Mouse (Mus musculus): ENCODE measurements around the gene Btbd3. TPM values are rescaled to one million over a fixed set of nuclear protein-coding genes. Genes with fewer than 3 reads are reported as not detected.

Btbd3 gene
- polyA plus RNA-seq, 1 experiment from 2014 or later = 19.6 TPM

DNA sequence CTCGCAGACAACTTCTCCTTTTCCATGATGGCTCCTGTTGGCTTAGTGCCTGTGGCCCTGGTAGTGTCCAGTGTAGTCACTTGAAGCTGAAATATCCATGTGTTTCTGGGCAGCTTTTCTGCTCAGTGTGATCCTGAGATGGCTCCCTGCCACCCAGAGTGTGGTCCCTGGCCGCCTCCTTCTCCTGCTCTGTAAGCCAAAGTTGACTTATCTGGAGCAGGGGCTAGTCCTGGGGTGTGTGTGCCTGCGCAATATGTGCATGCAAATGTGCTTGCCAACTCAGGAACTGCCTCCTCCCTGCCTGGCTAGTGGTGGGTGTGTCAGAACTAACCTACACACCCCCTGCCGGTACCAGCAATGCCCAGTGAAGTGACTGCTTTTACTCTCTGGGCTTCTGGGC, 29.4 kb downstream of the Btbd3 start:
- Histone ChIP-seq H3K36me3 (ENCODE audit: control insufficient read depth, insufficient read depth, low read length) (peaks cover 6% of the 10 kb centered on the region), H3K9ac (ENCODE audit: low read length) (no peak overlapping the region), H3K27ac (ENCODE audit: low read depth, low read length) (no peak overlapping the region), H3K9me3 (ENCODE audit: control insufficient read depth, low read length) (no peaks in the 10 kb centered on the region), H3K4me3 (ENCODE audit: low read depth, low read length) (no peak overlapping the region), H3K4me1 (ENCODE audit: control insufficient read depth, insufficient read depth, low read length) (no peaks in the 10 kb centered on the region), H3K27me3 (ENCODE audit: control insufficient read depth, insufficient read depth, low read length) (no peaks in the 10 kb centered on the region), H3K4me2 (ENCODE audit: low read depth) (no peak overlapping the region)
- DNase-seq (ENCODE audit: low spot score) (no peak), ATAC-seq (ENCODE audit: insufficient read depth, low FRiP score, low TSS enrichment) (no peak)
- WGBS = 93% methylated on average over 4 of the region's 4 CpGs

DNA sequence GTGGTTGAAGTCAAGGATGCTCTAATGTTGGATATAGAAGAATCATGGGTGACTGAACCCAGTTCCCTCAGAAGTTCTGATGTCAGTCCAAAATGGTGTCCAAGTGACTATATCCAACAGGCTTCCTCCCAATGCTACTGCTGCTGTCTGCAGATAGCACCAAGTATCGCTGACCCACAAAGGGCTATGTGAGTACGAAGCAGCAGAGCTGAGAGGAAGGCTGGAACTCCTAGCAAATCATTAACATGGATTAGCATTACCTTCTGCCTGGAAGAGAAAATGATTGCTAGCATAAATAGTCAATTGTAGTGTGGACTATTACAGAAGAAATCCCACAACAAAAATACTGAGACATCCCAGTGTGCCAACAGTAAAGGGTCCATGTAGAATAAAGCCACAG, 33.8 kb downstream of the Btbd3 start:
- Histone ChIP-seq H3K9ac (ENCODE audit: low read length) (no peak overlapping the region), H3K4me2 (ENCODE audit: low read depth) (no peak overlapping the region), H3K4me1 (ENCODE audit: control insufficient read depth, insufficient read depth, low read length) (no peaks in the 10 kb centered on the region), H3K36me3 (ENCODE audit: control insufficient read depth, insufficient read depth, low read length) (peaks cover 2% of the 10 kb centered on the region; the same call in 1 of the 2 replicates), H3K4me3 (ENCODE audit: low read depth, low read length) (no peak overlapping the region), H3K9me3 (ENCODE audit: control insufficient read depth, low read length) (no peaks in the 10 kb centered on the region), H3K27me3 (ENCODE audit: control insufficient read depth, insufficient read depth, low read length) (no peaks in the 10 kb centered on the region), H3K27ac (ENCODE audit: low read depth, low read length) (no peak overlapping the region)
- DNase-seq (ENCODE audit: low spot score) = no peak
- no peak for ATAC-seq (ENCODE audit: insufficient read depth, low FRiP score, low TSS enrichment)
- 80% methylated on average over 2 of the region's 2 CpGs for WGBS

DNA sequence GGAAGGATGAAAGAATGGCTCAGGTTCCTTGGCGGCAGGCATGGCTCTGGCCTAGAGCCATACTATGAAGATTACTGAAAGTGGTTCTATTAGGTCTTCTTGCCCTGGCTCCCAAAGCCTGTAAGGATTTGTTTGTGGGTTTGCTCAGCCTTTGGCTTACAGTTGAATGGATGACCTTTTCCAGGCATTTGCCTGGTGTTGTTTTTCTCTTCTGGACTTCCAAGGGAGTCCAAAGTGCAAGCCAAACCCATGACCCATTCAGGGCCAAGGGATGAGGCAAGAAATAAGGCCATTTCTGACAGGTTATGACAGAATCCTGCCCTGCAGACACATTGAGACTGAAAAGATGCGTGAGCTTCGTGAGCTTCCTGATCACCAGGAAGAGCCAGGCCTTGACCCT, 37.9 kb downstream of the Btbd3 start:
- H3K9ac ChIP-seq (ENCODE audit: low read length) = no peak overlapping the region
- no peaks in the 10 kb centered on the region for H3K27me3 ChIP-seq (ENCODE audit: control insufficient read depth, insufficient read depth, low read length)
- DNase-seq (ENCODE audit: low spot score) (no peak), ATAC-seq (ENCODE audit: insufficient read depth, low FRiP score, low TSS enrichment) (no peak)
- H3K4me2 ChIP-seq (ENCODE audit: low read depth) = no peak overlapping the region
- no peak overlapping the region for H3K27ac ChIP-seq (ENCODE audit: low read depth, low read length)
- H3K4me1 ChIP-seq (ENCODE audit: control insufficient read depth, insufficient read depth, low read length) = no peaks in the 10 kb centered on the region
- 89% methylated on average over 3 of the region's 3 CpGs for WGBS
- no peaks in the 10 kb centered on the region for H3K36me3 ChIP-seq (ENCODE audit: control insufficient read depth, insufficient read depth, low read length)
- no peak overlapping the region for H3K4me3 ChIP-seq (ENCODE audit: low read depth, low read length)
- H3K9me3 ChIP-seq (ENCODE audit: control insufficient read depth, low read length) = no peaks in the 10 kb centered on the region

DNA sequence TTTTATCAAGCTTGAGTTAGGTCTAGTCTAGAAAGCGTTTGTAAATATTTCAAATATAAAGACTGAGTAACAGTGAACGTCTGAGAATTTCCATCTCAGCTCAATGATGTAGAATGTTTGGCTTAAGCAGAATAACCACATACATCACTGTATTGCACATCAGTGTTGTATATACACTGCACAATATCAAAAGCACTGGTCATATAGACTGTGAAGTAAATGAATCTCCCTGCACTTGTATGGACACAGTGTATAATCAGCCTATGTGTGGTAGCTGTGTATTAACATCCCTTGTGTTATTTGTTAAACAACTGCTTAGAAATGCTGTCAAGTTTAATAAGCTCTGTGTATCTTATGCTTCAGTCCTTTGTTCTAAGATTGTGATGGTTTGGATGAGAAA, 49.9 kb downstream of the Btbd3 start:
- Histone ChIP-seq H3K4me3 (ENCODE audit: low read depth, low read length) (no peak overlapping the region), H3K9me3 (ENCODE audit: control insufficient read depth, low read length) (no peaks in the 10 kb centered on the region), H3K27ac (ENCODE audit: low read depth, low read length) (no peak overlapping the region), H3K36me3 (ENCODE audit: control insufficient read depth, insufficient read depth, low read length) (no peaks in the 10 kb centered on the region), H3K27me3 (ENCODE audit: control insufficient read depth, insufficient read depth, low read length) (no peaks in the 10 kb centered on the region), H3K9ac (ENCODE audit: low read length) (no peak overlapping the region), H3K4me2 (ENCODE audit: low read depth) (no peak overlapping the region), H3K4me1 (ENCODE audit: control insufficient read depth, insufficient read depth, low read length) (no peaks in the 10 kb centered on the region)
- WGBS = 91% methylated on average over 2 of the region's 2 CpGs
- DNase-seq (ENCODE audit: low spot score) = no peak
- ATAC-seq (ENCODE audit: insufficient read depth, low FRiP score, low TSS enrichment) = no peak

DNA sequence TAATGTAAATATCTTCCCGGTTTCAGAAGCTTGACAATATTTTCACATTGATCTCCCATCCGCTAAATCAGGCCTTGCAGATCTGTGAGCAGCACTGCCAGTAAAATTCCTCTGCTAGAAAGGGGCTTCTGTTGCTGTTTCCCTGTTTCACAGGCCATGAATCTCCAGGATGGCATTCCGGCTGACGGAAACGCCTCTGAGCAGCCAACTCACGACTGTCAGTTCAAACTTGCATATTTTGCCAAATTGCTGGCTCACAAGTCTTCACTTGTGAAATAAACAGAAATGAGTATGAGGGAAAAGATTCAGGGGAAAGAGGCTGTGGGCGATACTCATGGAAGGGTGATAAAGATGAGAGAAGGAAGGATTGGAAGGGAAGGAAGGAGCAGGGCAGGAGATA, 59.3 kb downstream of the Btbd3 start:
- DNase-seq (ENCODE audit: low spot score) = no peak
- no peak overlapping the region for H3K9ac ChIP-seq (ENCODE audit: low read length)
- H3K36me3 ChIP-seq (ENCODE audit: control insufficient read depth, insufficient read depth, low read length) = no peaks in the 10 kb centered on the region
- H3K9me3 ChIP-seq (ENCODE audit: control insufficient read depth, low read length) = no peaks in the 10 kb centered on the region
- no peak overlapping the region for H3K4me2 ChIP-seq (ENCODE audit: low read depth)
- no peak overlapping the region for H3K4me3 ChIP-seq (ENCODE audit: low read depth, low read length)
- H3K4me1 ChIP-seq (ENCODE audit: control insufficient read depth, insufficient read depth, low read length) = no peaks in the 10 kb centered on the region
- 71% methylated on average over 7 of the region's 7 CpGs for WGBS
- H3K27me3 ChIP-seq (ENCODE audit: control insufficient read depth, insufficient read depth, low read length) = no peaks in the 10 kb centered on the region
- no peak overlapping the region for H3K27ac ChIP-seq (ENCODE audit: low read depth, low read length)
- no peak for ATAC-seq (ENCODE audit: insufficient read depth, low FRiP score, low TSS enrichment)

DNA sequence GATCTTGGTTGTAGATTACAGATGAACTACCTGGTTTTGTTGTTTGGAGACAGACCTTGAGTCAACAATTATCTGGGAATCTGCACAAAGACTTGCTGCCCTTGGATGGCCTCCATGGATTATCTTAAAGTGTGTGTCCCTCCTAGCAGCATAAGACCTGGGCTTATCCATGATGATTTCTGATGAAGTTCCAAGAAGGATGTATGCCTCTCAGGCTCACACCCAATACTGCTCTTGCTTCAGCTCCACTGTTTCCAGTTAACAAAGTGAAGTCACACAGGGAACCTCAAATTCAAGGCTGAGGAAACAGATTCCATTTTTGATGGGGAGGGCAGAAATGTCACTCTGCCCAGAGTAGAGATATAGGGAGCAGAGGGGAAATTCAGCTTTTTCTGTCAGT, 64.0 kb downstream of the Btbd3 start:
- ATAC-seq (ENCODE audit: insufficient read depth, low FRiP score, low TSS enrichment) = no peak
- H3K9me3 ChIP-seq (ENCODE audit: control insufficient read depth, low read length) = no peaks in the 10 kb centered on the region
- no peak overlapping the region for H3K27ac ChIP-seq (ENCODE audit: low read depth, low read length)
- H3K4me1 ChIP-seq (ENCODE audit: control insufficient read depth, insufficient read depth, low read length) = no peaks in the 10 kb centered on the region
- H3K27me3 ChIP-seq (ENCODE audit: control insufficient read depth, insufficient read depth, low read length) = no peaks in the 10 kb centered on the region
- DNase-seq (ENCODE audit: low spot score) = no peak
- no peak overlapping the region for H3K4me2 ChIP-seq (ENCODE audit: low read depth)
- no peak overlapping the region for H3K9ac ChIP-seq (ENCODE audit: low read length)
- no peak overlapping the region for H3K4me3 ChIP-seq (ENCODE audit: low read depth, low read length)
- H3K36me3 ChIP-seq (ENCODE audit: control insufficient read depth, insufficient read depth, low read length) = no peaks in the 10 kb centered on the region

DNA sequence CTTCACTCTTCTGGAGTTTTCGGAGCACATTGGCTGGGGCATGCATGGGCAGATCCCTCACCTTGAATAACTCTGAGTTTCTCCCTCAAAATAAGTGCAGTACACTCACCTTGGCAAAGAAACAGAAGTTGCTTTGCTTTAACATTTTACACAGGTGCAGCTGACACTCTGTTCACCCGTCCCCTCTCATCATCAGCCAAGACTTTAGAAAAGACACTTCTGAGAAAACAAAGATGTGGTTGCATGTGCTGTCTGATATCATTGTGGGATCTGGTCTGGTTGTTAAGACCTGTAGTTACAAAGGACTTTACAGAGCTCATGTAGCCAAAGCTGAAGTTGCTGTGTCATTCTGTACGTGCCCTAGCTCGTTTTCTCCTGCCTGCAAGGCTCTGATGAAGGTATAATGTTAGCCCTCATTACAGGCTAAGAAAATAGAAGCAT, 64.7 kb downstream of the Btbd3 start:
- DNase-seq (ENCODE audit: low spot score) (no peak), ATAC-seq (ENCODE audit: insufficient read depth, low FRiP score, low TSS enrichment) (no peak)
- Histone ChIP-seq H3K27ac (ENCODE audit: low read depth, low read length) (no peak overlapping the region), H3K9ac (ENCODE audit: low read length) (no peak overlapping the region), H3K27me3 (ENCODE audit: control insufficient read depth, insufficient read depth, low read length) (no peaks in the 10 kb centered on the region), H3K4me2 (ENCODE audit: low read depth) (no peak overlapping the region), H3K36me3 (ENCODE audit: control insufficient read depth, insufficient read depth, low read length) (no peaks in the 10 kb centered on the region), H3K4me1 (ENCODE audit: control insufficient read depth, insufficient read depth, low read length) (no peaks in the 10 kb centered on the region), H3K9me3 (ENCODE audit: control insufficient read depth, low read length) (no peaks in the 10 kb centered on the region), H3K4me3 (ENCODE audit: low read depth, low read length) (no peak overlapping the region)
- WGBS = 86% methylated on average over 4 of the region's 4 CpGs

DNA sequence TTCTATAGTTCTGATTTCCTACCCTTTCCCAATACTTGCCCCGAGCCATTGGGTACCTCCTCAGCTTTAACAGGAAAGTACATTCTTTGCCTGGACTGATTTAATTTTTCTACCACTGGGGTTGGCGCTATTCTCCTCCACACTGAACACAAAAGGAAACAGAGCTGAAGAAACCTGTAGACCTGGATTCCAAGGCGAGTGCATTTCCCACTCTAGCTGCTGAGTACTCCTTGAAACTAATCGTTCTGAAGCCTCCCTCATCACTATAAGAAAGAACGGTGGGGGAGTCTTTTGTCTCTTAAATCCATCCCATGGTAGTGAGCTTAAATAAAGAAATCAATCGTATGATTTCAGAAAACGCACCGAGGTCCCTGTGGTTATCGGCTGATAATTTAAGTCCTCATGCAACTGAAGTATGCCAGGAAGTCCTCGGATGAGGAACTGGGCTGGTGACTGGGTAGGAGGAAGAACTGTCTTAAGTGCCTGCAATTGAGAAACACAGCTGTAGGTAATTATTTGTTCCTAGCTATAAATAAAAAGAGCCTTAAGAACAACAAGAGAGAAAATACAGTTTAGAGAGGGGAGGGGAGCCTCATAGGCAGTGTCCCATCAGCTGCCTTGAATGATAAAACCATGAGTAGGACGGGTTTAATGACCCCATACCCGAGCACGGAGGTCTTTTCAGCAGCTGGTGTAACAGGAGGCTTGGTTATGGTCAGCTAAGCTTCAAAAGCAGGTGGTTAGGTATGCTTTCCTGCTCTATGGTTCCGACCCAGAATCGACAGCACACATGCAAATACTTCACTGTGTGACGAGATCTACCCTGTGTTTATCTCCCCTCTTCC, 66.1 kb downstream of the Btbd3 start:
- no peaks in the 10 kb centered on the region for H3K9me3 ChIP-seq (ENCODE audit: control insufficient read depth, low read length)
- DNase-seq (ENCODE audit: low spot score) = no peak
- no peak overlapping the region for H3K4me3 ChIP-seq (ENCODE audit: low read depth, low read length)
- no peaks in the 10 kb centered on the region for H3K4me1 ChIP-seq (ENCODE audit: control insufficient read depth, insufficient read depth, low read length)
- H3K27me3 ChIP-seq (ENCODE audit: control insufficient read depth, insufficient read depth, low read length) = no peaks in the 10 kb centered on the region
- H3K4me2 ChIP-seq (ENCODE audit: low read depth) = no peak overlapping the region
- H3K27ac ChIP-seq (ENCODE audit: low read depth, low read length) = no peak overlapping the region
- no peaks in the 10 kb centered on the region for H3K36me3 ChIP-seq (ENCODE audit: control insufficient read depth, insufficient read depth, low read length)
- ATAC-seq (ENCODE audit: insufficient read depth, low FRiP score, low TSS enrichment) = no peak
- no peak overlapping the region for H3K9ac ChIP-seq (ENCODE audit: low read length)
- WGBS = 83% methylated on average over 16 of the region's 16 CpGs

DNA sequence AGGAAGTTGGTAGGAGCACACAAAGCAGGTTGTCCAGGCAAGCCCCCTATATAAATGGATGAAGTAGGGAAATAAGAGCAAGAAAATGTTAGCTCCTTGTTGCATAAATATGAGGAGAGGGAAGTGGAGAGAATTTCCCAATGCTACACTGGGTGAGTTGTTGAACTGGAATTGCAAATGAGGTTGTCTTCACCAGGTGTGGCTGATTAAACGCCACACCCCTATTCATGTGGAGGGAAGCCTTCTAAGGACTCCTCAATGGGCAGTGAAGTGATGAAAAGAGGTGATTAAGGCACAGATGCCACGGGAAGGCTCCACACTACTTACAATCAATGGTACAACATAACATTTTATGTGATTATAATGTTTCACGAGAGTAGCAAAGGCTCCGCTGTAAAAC, 70.0 kb downstream of the Btbd3 start:
- Histone ChIP-seq H3K36me3 (ENCODE audit: control insufficient read depth, insufficient read depth, low read length) (no peaks in the 10 kb centered on the region), H3K27ac (ENCODE audit: low read depth, low read length) (no peak overlapping the region), H3K4me1 (ENCODE audit: control insufficient read depth, insufficient read depth, low read length) (no peaks in the 10 kb centered on the region), H3K4me2 (ENCODE audit: low read depth) (no peak overlapping the region), H3K9me3 (ENCODE audit: control insufficient read depth, low read length) (no peaks in the 10 kb centered on the region), H3K9ac (ENCODE audit: low read length) (no peak overlapping the region), H3K27me3 (ENCODE audit: control insufficient read depth, insufficient read depth, low read length) (no peaks in the 10 kb centered on the region), H3K4me3 (ENCODE audit: low read depth, low read length) (no peak overlapping the region)
- ATAC-seq (ENCODE audit: insufficient read depth, low FRiP score, low TSS enrichment) = no peak
- 69% methylated on average over 4 of the region's 4 CpGs for WGBS
- DNase-seq (ENCODE audit: low spot score) = no peak
